Mouse (Mus musculus) neural tube, embryonic 12.5 days (tissue): Measurements from ENCODE around the gene Myh7b. TPM values are rescaled to one million over a fixed set of nuclear protein-coding genes. Genes with fewer than 3 reads are reported as not detected.
A peak's percentile ranks its signal among the peaks of the same experiment; 100 is the strongest.

ENCODE experiments used
- ATAC-seq: fragments of 200-750 bp; cut with Nextera tagmentation; 2 replicates; pipeline ENCODE4 v1.8.0; 2017; ENCODE audit warnings: low read depth, mild to moderate bottlenecking, moderate TSS enrichment, moderate library complexity; ENCODE audit not compliant: low FRiP score
- H3K27ac ChIP-seq: fragments of 300-500 bp; sonication (generic); 2 replicates; pipeline ENCODE4 v1.5.1; 2016
- H3K27me3 ChIP-seq: fragments of 300-500 bp; sonication (generic); replicated peaks from 2 replicates; pipeline ENCODE4 v1.6.1; 2016; ENCODE audit warnings: mild to moderate bottlenecking
- H3K36me3 ChIP-seq: fragments of 300-500 bp; sonication (generic); 2 replicates; pipeline ENCODE4 v1.6.1; 2016; ENCODE audit warnings: mild to moderate bottlenecking
- H3K4me1 ChIP-seq: fragments of 300-500 bp; sonication (generic); 2 replicates; pipeline ENCODE4 v1.6.1; 2016
- H3K4me2 ChIP-seq: fragments of 300-500 bp; sonication (generic); replicated peaks from 2 replicates; pipeline ENCODE4 v1.6.1; 2016; ENCODE audit warnings: mild to moderate bottlenecking
- H3K4me3 ChIP-seq: fragments of 300-500 bp; sonication (generic); 2 replicates; pipeline ENCODE4 v1.5.1; 2016
- H3K9ac ChIP-seq: fragments of 300-500 bp; sonication (generic); 2 replicates; pipeline ENCODE4 v1.6.1; 2016; ENCODE audit warnings: mild to moderate bottlenecking
- H3K9me3 ChIP-seq: fragments of 300-500 bp; sonication (generic); 2 replicates; pipeline ENCODE4 v1.6.1; 2016; ENCODE audit warnings: mild to moderate bottlenecking
- WGBS: fragments of 180-500 bp; shearing (Covaris S2); methylation state at CpG from one replicate; pipeline ENCODE4 v1.1.7; 2016; 5-methylcytosine and 5-hydroxymethylcytosine counted together
- polyA plus RNA-seq: library from polyadenylated mRNA; unstranded; fragments of >200 nt; fragmentation: Nextera tagmentation; extraction: Ambion mirVana; gene quantifications from 2 replicates; pipeline ENCODE4 v1.2.1, GENCODE M21; 2016

The Myh7b gene
- polyA plus RNA-seq, 1 experiment from 2014 or later, result 1.3 TPM

- WGBS, result 80% methylated on average over 9 of the region's 9 CpGs
- H3K4me1 ChIP-seq, result peaks cover 33% of the 10 kb centered on the region
- peaks cover 18% of the 10 kb centered on the region for H3K36me3 ChIP-seq
- H3K9me3 ChIP-seq, result no peaks in the 10 kb centered on the region
- H3K27me3 ChIP-seq, result peaks cover 69% of the 10 kb centered on the region
- H3K9ac ChIP-seq, result no peak overlapping the region
- H3K4me2 ChIP-seq, result no peak overlapping the region
- H3K27ac ChIP-seq, result no peak overlapping the region
- H3K4me3 ChIP-seq, result no peak overlapping the region
- ATAC-seq, result no peak
These were observed 17.1 kb downstream of the Myh7b start for GRCm38 (mm10) chr2:155628112-155628511.

- no peak overlapping the region for H3K27ac ChIP-seq
- no peak overlapping the region for H3K9ac ChIP-seq
- H3K9me3 ChIP-seq, result no peaks in the 10 kb centered on the region
- no peak overlapping the region for H3K4me3 ChIP-seq
- no peak for ATAC-seq
- no peak overlapping the region for H3K4me2 ChIP-seq
- peaks cover 33% of the 10 kb centered on the region for H3K4me1 ChIP-seq
- 74% methylated on average over 13 of the region's 13 CpGs for WGBS
- H3K36me3 ChIP-seq, result peaks cover 22% of the 10 kb centered on the region
- peaks cover 72% of the 10 kb centered on the region for H3K27me3 ChIP-seq
These were observed 17.5 kb downstream of the Myh7b start for GRCm38 (mm10) chr2:155628519-155628918.

- peaks cover 78% of the 10 kb centered on the region for H3K27me3 ChIP-seq
- H3K9ac ChIP-seq, result 0 out of 2 replicates have a peak overlapping the region, but pooled peaks have one; percentile 47
- peaks cover 33% of the 10 kb centered on the region for H3K4me1 ChIP-seq
- H3K4me2 ChIP-seq, result peak overlapping the region; percentile 63
- no peaks in the 10 kb centered on the region for H3K9me3 ChIP-seq
- H3K4me3 ChIP-seq, result peak overlapping the region; percentile 24; the same call in 1 of the 2 replicates
- ATAC-seq, result peak; percentile 11; the same call in 1 of the 2 replicates
- no peak overlapping the region for H3K27ac ChIP-seq
- WGBS, result 2% methylated on average over 35 of the region's 35 CpGs
- H3K36me3 ChIP-seq, result peaks cover 29% of the 10 kb centered on the region
These were observed 18.2 kb downstream of the Myh7b start for GRCm38 (mm10) chr2:155629231-155629661.

- Histone ChIP-seq H3K27me3 (peaks cover 82% of the 10 kb centered on the region), H3K4me2 (peak overlapping the region; percentile 31; the same call in 1 of the 2 replicates), H3K36me3 (peaks cover 38% of the 10 kb centered on the region), H3K9me3 (no peaks in the 10 kb centered on the region), H3K4me3 (no peak overlapping the region), H3K4me1 (peaks cover 33% of the 10 kb centered on the region), H3K9ac (no peak overlapping the region), H3K27ac (no peak overlapping the region)
- 20% methylated on average over 20 of the region's 20 CpGs for WGBS
- no peak for ATAC-seq
These were observed 19.1 kb downstream of the Myh7b start for GRCm38 (mm10) chr2:155630153-155630552.

- peaks cover 45% of the 10 kb centered on the region for H3K36me3 ChIP-seq
- no peak for ATAC-seq
- H3K4me3 ChIP-seq, result no peak overlapping the region
- peaks cover 82% of the 10 kb centered on the region for H3K27me3 ChIP-seq
- H3K9ac ChIP-seq, result 0 out of 2 replicates have a peak overlapping the region, but pooled peaks have one; percentile 1
- H3K9me3 ChIP-seq, result no peaks in the 10 kb centered on the region
- H3K4me1 ChIP-seq, result peaks cover 33% of the 10 kb centered on the region
- peak overlapping the region; percentile 31; the same call in 1 of the 2 replicates for H3K4me2 ChIP-seq
- H3K27ac ChIP-seq, result no peak overlapping the region
- WGBS, result 13% methylated on average over 43 of the region's 43 CpGs
These were observed 19.8 kb downstream of the Myh7b start for GRCm38 (mm10) chr2:155630590-155631416.

- no peaks in the 10 kb centered on the region for H3K9me3 ChIP-seq
- H3K9ac ChIP-seq, result no peak overlapping the region
- H3K36me3 ChIP-seq, result peaks cover 59% of the 10 kb centered on the region
- WGBS, result 66% methylated on average over 30 of the region's 30 CpGs
- ATAC-seq, result no peak
- no peak overlapping the region for H3K27ac ChIP-seq
- no peak overlapping the region for H3K4me3 ChIP-seq
- H3K4me1 ChIP-seq, result peaks cover 29% of the 10 kb centered on the region
- peaks cover 71% of the 10 kb centered on the region for H3K27me3 ChIP-seq
- no peak overlapping the region for H3K4me2 ChIP-seq
These were observed 21.3 kb downstream of the Myh7b start for GRCm38 (mm10) chr2:155632138-155632936.

GRCm38 (mm10) chr2:155633121-155633520 lies 22.1 kb downstream of the Myh7b start:
- Histone ChIP-seq H3K4me2 (no peak overlapping the region), H3K9ac (no peak overlapping the region), H3K27me3 (peaks cover 63% of the 10 kb centered on the region), H3K4me3 (no peak overlapping the region), H3K4me1 (peaks cover 29% of the 10 kb centered on the region), H3K27ac (no peak overlapping the region), H3K9me3 (no peaks in the 10 kb centered on the region), H3K36me3 (peaks cover 67% of the 10 kb centered on the region)
- WGBS, result 69% methylated on average over 19 of the region's 19 CpGs
- no peak for ATAC-seq

GRCm38 (mm10) chr2:155633731-155634130 lies 22.7 kb downstream of the Myh7b start:
- Histone ChIP-seq H3K4me3 (no peak overlapping the region), H3K27me3 (peaks cover 57% of the 10 kb centered on the region), H3K27ac (no peak overlapping the region), H3K9ac (no peak overlapping the region), H3K36me3 (peaks cover 73% of the 10 kb centered on the region), H3K9me3 (no peaks in the 10 kb centered on the region), H3K4me2 (no peak overlapping the region), H3K4me1 (peaks cover 29% of the 10 kb centered on the region)
- no peak for ATAC-seq
- WGBS, result 90% methylated on average over 9 of the region's 9 CpGs

- H3K4me1 ChIP-seq, result peaks cover 21% of the 10 kb centered on the region
- no peaks in the 10 kb centered on the region for H3K9me3 ChIP-seq
- no peak overlapping the region for H3K9ac ChIP-seq
- ATAC-seq, result no peak
- 93% methylated on average over 8 of the region's 8 CpGs for WGBS
- H3K4me3 ChIP-seq, result no peak overlapping the region
- H3K27ac ChIP-seq, result no peak overlapping the region
- H3K36me3 ChIP-seq, result peaks cover 81% of the 10 kb centered on the region
- H3K27me3 ChIP-seq, result peaks cover 49% of the 10 kb centered on the region
- no peak overlapping the region for H3K4me2 ChIP-seq
These were observed 23.6 kb downstream of the Myh7b start for GRCm38 (mm10) chr2:155634562-155634961.

- ATAC-seq, result no peak
- Histone ChIP-seq H3K4me3 (no peak overlapping the region), H3K36me3 (peaks cover 94% of the 10 kb centered on the region), H3K9ac (no peak overlapping the region), H3K4me2 (no peak overlapping the region), H3K27ac (no peak overlapping the region), H3K9me3 (no peaks in the 10 kb centered on the region), H3K27me3 (peaks cover 35% of the 10 kb centered on the region), H3K4me1 (peaks cover 11% of the 10 kb centered on the region)
- WGBS, result 95% methylated on average over 8 of the region's 8 CpGs
These were observed 24.9 kb downstream of the Myh7b start for GRCm38 (mm10) chr2:155635961-155636360.

GRCm38 (mm10) chr2:155636881-155637280 lies 25.9 kb downstream of the Myh7b start:
- Histone ChIP-seq H3K36me3 (peaks cover 97% of the 10 kb centered on the region), H3K9me3 (no peaks in the 10 kb centered on the region)
- ATAC-seq, result no peak

GRCm38 (mm10) chr2:155637411-155637810 lies 26.4 kb downstream of the Myh7b start:
- no peak overlapping the region for H3K4me2 ChIP-seq
- H3K27me3 ChIP-seq, result peaks cover 20% of the 10 kb centered on the region
- H3K36me3 ChIP-seq, result peaks cover 97% of the 10 kb centered on the region
- peaks cover 16% of the 10 kb centered on the region for H3K4me1 ChIP-seq
- no peak overlapping the region for H3K27ac ChIP-seq
- H3K9me3 ChIP-seq, result no peaks in the 10 kb centered on the region
- no peak overlapping the region for H3K4me3 ChIP-seq
- no peak for ATAC-seq
- H3K9ac ChIP-seq, result no peak overlapping the region
- whole genome bisulfite sequencing, result 96% methylated on average over 4 of the region's 4 CpGs

More at GRCm38 (mm10) chr2:155636881-155637280, 25.9 kb downstream of the Myh7b start:
- Histone ChIP-seq H3K4me3 (no peak overlapping the region), H3K27ac (no peak overlapping the region), H3K27me3 (peaks cover 25% of the 10 kb centered on the region), H3K4me2 (no peak overlapping the region), H3K4me1 (peaks cover 12% of the 10 kb centered on the region), H3K9ac (no peak overlapping the region)
